Mouse (Mus musculus): ENCODE measurements around the gene Dennd1a. TPM values are rescaled to one million over a fixed set of nuclear protein-coding genes. Genes with fewer than 3 reads are reported as not detected.

Gene Dennd1a
- polyA plus RNA-seq, 1 experiment from 2014 or later = 13.9 TPM

DNA sequence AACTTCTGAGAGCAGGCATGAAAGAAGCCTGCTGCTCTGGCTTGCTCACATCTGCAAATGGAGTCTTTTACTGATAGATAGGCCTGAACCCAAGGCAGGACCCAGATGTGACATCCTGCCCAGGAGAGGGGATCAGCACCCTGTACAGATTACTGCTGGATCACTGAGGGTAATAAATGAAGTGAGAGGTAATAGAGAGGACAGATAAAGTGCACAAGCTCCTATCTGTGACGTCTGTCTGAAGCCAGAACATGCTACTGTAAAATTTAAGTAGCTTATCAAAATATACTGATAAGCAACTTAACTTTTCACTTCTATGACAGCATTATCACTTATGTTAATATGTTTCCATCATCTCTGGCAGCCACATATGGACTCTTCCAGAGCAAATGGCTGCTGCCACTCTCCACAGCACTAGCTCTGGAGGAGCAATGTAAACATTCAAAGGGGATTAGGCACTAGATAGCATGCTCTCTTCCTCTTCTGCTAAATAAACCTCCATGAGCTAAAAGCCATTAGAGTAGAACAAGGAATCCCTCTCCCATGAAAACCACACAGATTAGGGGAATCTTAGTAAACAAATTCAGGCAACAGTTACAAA, 235.6 kb downstream of the Dennd1a start:
- Histone ChIP-seq H3K27ac (ENCODE audit: low read depth, low read length) (no peak overlapping the region), H3K4me2 (ENCODE audit: low read length) (no peak overlapping the region), H3K4me1 (ENCODE audit: control insufficient read depth, insufficient read depth, low read length) (no peaks in the 10 kb centered on the region), H3K27me3 (replicated peaks; ENCODE audit: control insufficient read depth, insufficient read depth, low read length) (no peaks in the 10 kb centered on the region), H3K4me3 (ENCODE audit: low read depth, low read length) (no peak overlapping the region), H3K36me3 (ENCODE audit: control insufficient read depth, insufficient read depth, low read length) (no peaks in the 10 kb centered on the region), H3K9me3 (replicated peaks; ENCODE audit: control insufficient read depth, low read length) (no peaks in the 10 kb centered on the region), H3K9ac (ENCODE audit: low read length) (no peak overlapping the region)
- WGBS = 71% methylated on average over 1 of the region's 1 CpGs
- DNase-seq (ENCODE audit: low spot score) (no peak), ATAC-seq (no peak)

DNA sequence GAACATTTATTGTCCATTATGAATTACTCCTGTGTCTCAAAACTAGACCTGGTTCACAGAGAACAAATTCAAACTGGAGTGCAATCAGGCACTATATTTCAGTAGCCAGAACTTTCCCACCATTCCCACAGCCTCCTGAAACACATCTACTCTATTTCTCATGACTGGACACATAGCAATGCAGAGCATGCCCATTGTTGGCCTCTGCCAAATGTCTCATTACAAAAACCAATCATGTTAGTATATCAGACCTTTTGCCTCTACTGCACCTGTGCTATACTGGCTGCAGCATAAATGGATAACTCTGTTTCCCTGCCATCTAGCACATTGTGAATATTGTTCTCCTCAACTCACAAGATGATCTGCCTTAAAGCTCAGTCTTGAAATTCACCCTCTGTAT, 238.2 kb downstream of the Dennd1a start:
- Histone ChIP-seq H3K9ac (ENCODE audit: low read length) (no peak overlapping the region), H3K36me3 (ENCODE audit: control insufficient read depth, insufficient read depth, low read length) (no peaks in the 10 kb centered on the region), H3K27ac (ENCODE audit: low read depth, low read length) (no peak overlapping the region), H3K9me3 (replicated peaks; ENCODE audit: control insufficient read depth, low read length) (no peaks in the 10 kb centered on the region), H3K4me2 (ENCODE audit: low read length) (no peak overlapping the region), H3K27me3 (replicated peaks; ENCODE audit: control insufficient read depth, insufficient read depth, low read length) (no peaks in the 10 kb centered on the region), H3K4me1 (ENCODE audit: control insufficient read depth, insufficient read depth, low read length) (no peaks in the 10 kb centered on the region), H3K4me3 (ENCODE audit: low read depth, low read length) (no peak overlapping the region)
- no peak for ATAC-seq
- no peak for DNase-seq (ENCODE audit: low spot score)

DNA sequence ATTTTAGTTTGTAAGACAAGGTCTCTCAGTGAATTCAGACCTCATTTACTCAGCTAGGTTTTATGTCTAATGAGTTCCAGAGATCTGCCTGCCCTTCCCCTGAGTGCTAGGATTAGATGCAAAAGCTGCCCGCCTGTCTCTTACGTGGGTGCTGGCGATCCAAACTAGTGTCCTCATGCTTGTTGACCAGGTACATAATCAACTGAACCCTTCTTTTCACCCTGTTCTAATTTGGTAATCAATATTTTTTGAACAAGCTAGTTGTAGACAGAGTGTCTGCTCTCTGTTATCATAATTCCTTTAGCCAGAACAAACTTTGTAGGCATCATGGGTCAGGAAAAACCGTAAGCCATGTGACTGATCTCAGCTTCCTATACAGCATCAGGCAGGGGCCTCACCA, 241.9 kb downstream of the Dennd1a start:
- Histone ChIP-seq H3K4me3 (ENCODE audit: low read depth, low read length) (no peak overlapping the region), H3K36me3 (ENCODE audit: control insufficient read depth, insufficient read depth, low read length) (no peaks in the 10 kb centered on the region), H3K4me2 (ENCODE audit: low read length) (no peak overlapping the region), H3K9me3 (replicated peaks; ENCODE audit: control insufficient read depth, low read length) (no peaks in the 10 kb centered on the region), H3K27ac (ENCODE audit: low read depth, low read length) (no peak overlapping the region), H3K4me1 (ENCODE audit: control insufficient read depth, insufficient read depth, low read length) (no peaks in the 10 kb centered on the region), H3K9ac (ENCODE audit: low read length) (no peak overlapping the region), H3K27me3 (replicated peaks; ENCODE audit: control insufficient read depth, insufficient read depth, low read length) (no peaks in the 10 kb centered on the region)
- DNase-seq (ENCODE audit: low spot score) (no peak), ATAC-seq (no peak)
- WGBS = 93% methylated on average over 4 of the region's 4 CpGs

DNA sequence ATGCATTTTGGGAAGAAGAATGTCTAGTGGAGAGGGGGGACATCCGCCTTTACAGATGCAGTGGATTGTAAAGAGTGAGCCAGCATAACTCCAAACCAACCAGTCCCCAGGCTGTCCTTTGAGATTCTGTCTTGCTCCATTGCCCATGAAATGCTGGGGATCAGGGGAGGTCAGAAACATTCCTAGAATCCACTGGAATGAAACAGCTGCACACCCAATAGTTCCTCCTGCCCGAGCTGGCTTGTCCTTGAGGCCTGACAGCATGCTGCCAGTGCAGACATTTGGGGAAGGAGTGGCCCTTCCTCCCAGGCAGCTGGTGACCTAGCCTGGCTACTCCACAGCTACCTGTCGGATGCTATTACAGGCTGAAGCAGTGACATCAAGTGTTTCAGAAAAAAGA, 246.3 kb downstream of the Dennd1a start:
- Histone ChIP-seq H3K27ac (ENCODE audit: low read depth, low read length) (no peak overlapping the region), H3K4me3 (ENCODE audit: low read depth, low read length) (no peak overlapping the region), H3K9ac (ENCODE audit: low read length) (no peak overlapping the region), H3K27me3 (replicated peaks; ENCODE audit: control insufficient read depth, insufficient read depth, low read length) (no peaks in the 10 kb centered on the region), H3K4me1 (ENCODE audit: control insufficient read depth, insufficient read depth, low read length) (no peaks in the 10 kb centered on the region), H3K36me3 (ENCODE audit: control insufficient read depth, insufficient read depth, low read length) (no peaks in the 10 kb centered on the region), H3K9me3 (replicated peaks; ENCODE audit: control insufficient read depth, low read length) (no peaks in the 10 kb centered on the region), H3K4me2 (ENCODE audit: low read length) (no peak overlapping the region)
- 29% methylated on average over 3 of the region's 3 CpGs for WGBS
- ATAC-seq (no peak), DNase-seq (ENCODE audit: low spot score) (no peak)

GRCm38 (mm10) chr2:38039621-38040020, 247.6 kb downstream of the Dennd1a start:
- ATAC-seq = no peak

DNA sequence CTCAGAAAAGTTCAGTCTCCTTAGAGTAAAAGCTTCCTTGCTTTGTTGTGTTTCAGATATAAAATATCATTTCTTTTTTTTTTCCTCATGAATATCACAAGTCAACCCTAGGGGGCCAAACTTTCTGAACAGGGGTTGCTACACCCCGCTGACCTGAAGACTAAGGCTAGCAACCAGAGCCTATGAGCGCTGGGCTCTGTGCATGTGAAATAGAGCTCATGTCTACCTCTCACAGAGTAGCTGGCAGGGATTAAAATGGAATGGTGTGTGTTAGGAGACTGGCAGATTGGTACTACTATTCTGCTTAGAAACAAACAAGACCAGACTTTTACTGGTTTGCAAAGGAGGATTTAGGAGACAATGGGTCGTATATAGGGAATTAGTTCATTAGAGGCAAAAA, 258.9 kb downstream of the Dennd1a start:
- DNase-seq (ENCODE audit: low spot score) (no peak), ATAC-seq (no peak)
- Histone ChIP-seq H3K9ac (ENCODE audit: low read length) (no peak overlapping the region), H3K27me3 (replicated peaks; ENCODE audit: control insufficient read depth, insufficient read depth, low read length) (no peaks in the 10 kb centered on the region), H3K9me3 (replicated peaks; ENCODE audit: control insufficient read depth, low read length) (no peaks in the 10 kb centered on the region), H3K4me3 (ENCODE audit: low read depth, low read length) (no peak overlapping the region), H3K36me3 (ENCODE audit: control insufficient read depth, insufficient read depth, low read length) (no peaks in the 10 kb centered on the region), H3K4me2 (ENCODE audit: low read length) (no peak overlapping the region), H3K4me1 (ENCODE audit: control insufficient read depth, insufficient read depth, low read length) (no peaks in the 10 kb centered on the region; the same call in 1 of the 2 replicates), H3K27ac (ENCODE audit: low read depth, low read length) (no peak overlapping the region)
- 45% methylated on average over 3 of the region's 3 CpGs for WGBS

More at GRCm38 (mm10) chr2:38039621-38040020, 247.6 kb downstream of the Dennd1a start:
- Histone ChIP-seq H3K9ac (ENCODE audit: low read length) (no peak overlapping the region), H3K4me3 (ENCODE audit: low read depth, low read length) (no peak overlapping the region), H3K4me1 (ENCODE audit: control insufficient read depth, insufficient read depth, low read length) (no peaks in the 10 kb centered on the region), H3K4me2 (ENCODE audit: low read length) (no peak overlapping the region), H3K9me3 (replicated peaks; ENCODE audit: control insufficient read depth, low read length) (no peaks in the 10 kb centered on the region), H3K27me3 (replicated peaks; ENCODE audit: control insufficient read depth, insufficient read depth, low read length) (no peaks in the 10 kb centered on the region), H3K36me3 (ENCODE audit: control insufficient read depth, insufficient read depth, low read length) (no peaks in the 10 kb centered on the region), H3K27ac (ENCODE audit: low read depth, low read length) (no peak overlapping the region)
- 81% methylated on average over 1 of the region's 1 CpGs for WGBS
- DNase-seq (ENCODE audit: low spot score) = no peak

GRCm38 (mm10) chr2:38025615-38026014, 261.6 kb downstream of the Dennd1a start:
- Histone ChIP-seq H3K27me3 (replicated peaks; ENCODE audit: control insufficient read depth, insufficient read depth, low read length) (no peaks in the 10 kb centered on the region), H3K9ac (ENCODE audit: low read length) (no peak overlapping the region), H3K4me2 (ENCODE audit: low read length) (no peak overlapping the region), H3K27ac (ENCODE audit: low read depth, low read length) (no peak overlapping the region), H3K4me3 (ENCODE audit: low read depth, low read length) (no peak overlapping the region), H3K36me3 (ENCODE audit: control insufficient read depth, insufficient read depth, low read length) (no peaks in the 10 kb centered on the region), H3K4me1 (ENCODE audit: control insufficient read depth, insufficient read depth, low read length) (no peaks in the 10 kb centered on the region; the same call in 1 of the 2 replicates), H3K9me3 (replicated peaks; ENCODE audit: control insufficient read depth, low read length) (no peaks in the 10 kb centered on the region)
- no peak for ATAC-seq
- DNase-seq (ENCODE audit: low spot score) = no peak
- WGBS = 18% methylated on average over 6 of the region's 6 CpGs

DNA sequence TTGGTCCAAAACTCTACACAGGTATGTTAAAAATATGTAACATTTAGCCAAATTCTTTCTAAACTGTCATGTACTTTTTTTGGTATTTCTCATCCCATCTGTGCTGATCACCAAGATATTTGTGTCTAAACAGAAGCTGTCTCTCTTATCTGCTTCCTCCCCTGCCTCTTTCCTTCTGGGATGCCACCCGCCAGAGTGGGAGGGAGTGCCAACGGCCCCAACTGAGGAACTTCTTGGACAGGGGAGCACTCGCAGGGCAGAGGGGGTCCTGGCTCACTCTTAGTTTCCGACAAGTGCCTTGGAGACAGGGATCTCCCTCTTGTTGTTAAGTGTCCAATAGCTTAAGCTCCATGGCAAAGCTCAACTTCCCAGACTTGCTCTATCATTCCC, 263.5 kb downstream of the Dennd1a start:
- Histone ChIP-seq H3K36me3 (ENCODE audit: control insufficient read depth, insufficient read depth, low read length) (no peaks in the 10 kb centered on the region), H3K4me3 (ENCODE audit: low read depth, low read length) (no peak overlapping the region), H3K4me2 (ENCODE audit: low read length) (no peak overlapping the region), H3K9ac (ENCODE audit: low read length) (no peak overlapping the region), H3K4me1 (ENCODE audit: control insufficient read depth, insufficient read depth, low read length) (no peaks in the 10 kb centered on the region; the same call in 1 of the 2 replicates), H3K9me3 (replicated peaks; ENCODE audit: control insufficient read depth, low read length) (no peaks in the 10 kb centered on the region), H3K27ac (ENCODE audit: low read depth, low read length) (no peak overlapping the region), H3K27me3 (replicated peaks; ENCODE audit: control insufficient read depth, insufficient read depth, low read length) (no peaks in the 10 kb centered on the region)
- 62% methylated on average over 4 of the region's 4 CpGs for WGBS
- ATAC-seq (peak; percentile 48; the same call in 1 of the 2 replicates), DNase-seq (ENCODE audit: low spot score) (peak; percentile 24)

- peak; percentile 64 for DNase-seq (ENCODE audit: low spot score)
Measured at GRCm38 (mm10) chr2:38023054-38023740, 264.0 kb downstream of the Dennd1a start.

More at GRCm38 (mm10) chr2:38023054-38023740, 264.0 kb downstream of the Dennd1a start:
- Histone ChIP-seq H3K4me1 (ENCODE audit: control insufficient read depth, insufficient read depth, low read length) (peaks cover 2% of the 10 kb centered on the region; the same call in 1 of the 2 replicates), H3K4me3 (ENCODE audit: low read depth, low read length) (no peak overlapping the region), H3K4me2 (ENCODE audit: low read length) (no peak overlapping the region), H3K9me3 (replicated peaks; ENCODE audit: control insufficient read depth, low read length) (no peaks in the 10 kb centered on the region), H3K27ac (ENCODE audit: low read depth, low read length) (no peak overlapping the region), H3K36me3 (ENCODE audit: control insufficient read depth, insufficient read depth, low read length) (no peaks in the 10 kb centered on the region), H3K27me3 (replicated peaks; ENCODE audit: control insufficient read depth, insufficient read depth, low read length) (no peaks in the 10 kb centered on the region), H3K9ac (ENCODE audit: low read length) (no peak overlapping the region)
- ATAC-seq = no peak; the same call in 1 of the 2 replicates
- WGBS = 76% methylated on average over 9 of the region's 9 CpGs
